Mouse (Mus musculus) intestine, embryonic 14.5 days (tissue): Measurements from ENCODE around the gene Pcsk5. TPM values are rescaled to one million over a fixed set of nuclear protein-coding genes. Genes with fewer than 3 reads are reported as not detected.
A peak's percentile ranks its signal among the peaks of the same experiment; 100 is the strongest.

Experiments
- ATAC-seq: fragments of 200-750 bp; cut with Nextera tagmentation; replicated peaks from 2 replicates; pipeline ENCODE4 v1.8.0; 2017; ENCODE audit warnings: low read depth, moderate number of reproducible peaks, moderate TSS enrichment, moderate library complexity; ENCODE audit not compliant: low FRiP score, low TSS enrichment
- DNase-seq: peaks from one replicate; pipeline ENCODE4 v3.0.0-alpha.2; 2018; ENCODE audit warnings: low spot score
- H3K27ac ChIP-seq: fragments of 300-500 bp; sonication (generic); 2 replicates; pipeline ENCODE4 v1.5.1; 2014; ENCODE audit warnings: low read depth, mild to moderate bottlenecking, control low read depth
- H3K27me3 ChIP-seq: fragments of 300-500 bp; sonication (generic); replicated peaks from 2 replicates; pipeline ENCODE4 v1.6.1; 2014; ENCODE audit warnings: low read length, control low read depth; ENCODE audit not compliant: control insufficient read depth, insufficient read depth
- H3K36me3 ChIP-seq: fragments of 300-500 bp; sonication (generic); 2 replicates; pipeline ENCODE4 v1.6.1; 2014; ENCODE audit warnings: low read length, control low read depth; ENCODE audit not compliant: control insufficient read depth, insufficient read depth
- H3K4me1 ChIP-seq: fragments of 300-500 bp; sonication (generic); replicated peaks from 2 replicates; pipeline ENCODE4 v1.6.1; 2014; ENCODE audit warnings: low read length, control low read depth, mixed read lengths; ENCODE audit not compliant: control insufficient read depth, insufficient read depth
- H3K4me2 ChIP-seq: fragments of 300-500 bp; sonication (generic); 2 replicates; pipeline ENCODE4 v1.6.1; 2014; ENCODE audit warnings: low read length
- H3K4me3 ChIP-seq: fragments of 300-500 bp; sonication (generic); 2 replicates; pipeline ENCODE4 v1.5.1; 2014; ENCODE audit warnings: low read depth, low read length, control low read depth, mixed read lengths
- H3K9ac ChIP-seq: fragments of 300-500 bp; sonication (generic); 2 replicates; pipeline ENCODE4 v1.6.1; 2014; ENCODE audit warnings: mild to moderate bottlenecking, low read length
- H3K9me3 ChIP-seq: fragments of 300-500 bp; sonication (generic); 2 replicates; pipeline ENCODE4 v1.6.1; 2016; ENCODE audit warnings: low read length, control low read depth; ENCODE audit not compliant: control insufficient read depth
- WGBS: fragments of 180-500 bp; shearing (Covaris S2); extraction: QIAGEN DNeasy Blood & Tissue Kit; methylation state at CpG from one replicate; pipeline ENCODE4 v1.1.7; 2014; 5-methylcytosine and 5-hydroxymethylcytosine counted together
- polyA plus RNA-seq: library from polyadenylated mRNA; unstranded; fragments of >200 nt; fragmentation: Nextera tagmentation; extraction: Ambion mirVana; gene quantifications from 2 replicates; pipeline ENCODE4 v1.2.1, GENCODE M21; 2014

Pcsk5 gene
- polyA plus RNA-seq, 1 experiment from 2014 or later: 27.4 TPM

DNA sequence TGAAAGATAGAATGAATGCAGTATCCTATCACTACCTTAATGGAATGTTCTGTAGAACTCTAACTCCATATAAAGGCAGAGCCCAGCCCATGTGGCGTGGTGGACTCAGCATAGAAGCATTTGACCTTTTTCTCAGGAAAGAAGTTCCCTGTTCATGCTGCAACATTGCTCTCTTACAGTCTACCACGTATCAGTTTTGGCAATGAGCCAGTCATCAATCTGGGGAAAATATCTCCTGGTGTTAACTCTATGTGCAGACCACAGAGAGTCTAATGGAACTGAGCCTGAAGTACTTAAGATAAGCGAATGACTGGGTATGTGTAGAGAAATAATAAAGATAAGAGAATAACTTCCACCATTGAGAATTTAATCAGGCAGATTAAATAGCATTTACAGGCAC is 270.2 kb downstream of the Pcsk5 start:
- no peaks in the 10 kb centered on the region for H3K9me3 ChIP-seq
- H3K4me2 ChIP-seq: no peak overlapping the region
- no peak overlapping the region for H3K27ac ChIP-seq
- no peak overlapping the region for H3K9ac ChIP-seq
- 61% methylated on average over 3 of the region's 3 CpGs for WGBS
- no peak overlapping the region for H3K4me3 ChIP-seq
- peak; percentile 43 for DNase-seq
- ATAC-seq: no peak
- H3K4me1 ChIP-seq: no peaks in the 10 kb centered on the region
- peaks cover 11% of the 10 kb centered on the region; the same call in 1 of the 2 replicates for H3K36me3 ChIP-seq
- no peaks in the 10 kb centered on the region for H3K27me3 ChIP-seq

- WGBS: 91% methylated on average over 4 of the region's 4 CpGs
- no peak for ATAC-seq
These were observed 271.3 kb downstream of the Pcsk5 start for GRCm38 (mm10) chr19:17566097-17566496.

DNA sequence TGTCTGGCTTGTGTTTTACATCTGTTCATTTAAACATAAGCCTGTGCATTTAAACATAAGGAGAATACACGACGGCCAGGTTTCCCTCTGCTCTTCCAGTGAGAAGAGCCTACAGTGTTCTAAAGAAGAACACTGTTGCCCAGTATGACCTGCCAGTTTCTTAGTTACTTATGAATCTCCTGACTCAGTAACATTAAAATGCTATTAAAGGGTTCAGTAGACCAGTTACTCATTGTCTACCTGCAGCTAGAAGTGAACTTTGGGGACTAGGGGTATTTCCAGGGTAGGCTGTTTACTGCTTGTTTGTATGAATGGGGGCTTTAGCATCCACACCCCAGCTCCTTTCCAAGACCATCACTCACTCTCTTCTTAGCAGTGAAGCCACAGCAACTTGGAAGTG is 278.7 kb downstream of the Pcsk5 start:
- ATAC-seq (no peak), DNase-seq (no peak)
- 76% methylated on average over 2 of the region's 2 CpGs for WGBS

More at GRCm38 (mm10) chr19:17566097-17566496, 271.3 kb downstream of the Pcsk5 start:
- Histone ChIP-seq H3K4me2 (no peak overlapping the region), H3K27me3 (no peaks in the 10 kb centered on the region), H3K27ac (no peak overlapping the region), H3K9me3 (no peaks in the 10 kb centered on the region), H3K4me1 (no peaks in the 10 kb centered on the region), H3K36me3 (peaks cover 8% of the 10 kb centered on the region; the same call in 1 of the 2 replicates), H3K9ac (no peak overlapping the region), H3K4me3 (no peak overlapping the region)
- peak; percentile 3 for DNase-seq

DNA sequence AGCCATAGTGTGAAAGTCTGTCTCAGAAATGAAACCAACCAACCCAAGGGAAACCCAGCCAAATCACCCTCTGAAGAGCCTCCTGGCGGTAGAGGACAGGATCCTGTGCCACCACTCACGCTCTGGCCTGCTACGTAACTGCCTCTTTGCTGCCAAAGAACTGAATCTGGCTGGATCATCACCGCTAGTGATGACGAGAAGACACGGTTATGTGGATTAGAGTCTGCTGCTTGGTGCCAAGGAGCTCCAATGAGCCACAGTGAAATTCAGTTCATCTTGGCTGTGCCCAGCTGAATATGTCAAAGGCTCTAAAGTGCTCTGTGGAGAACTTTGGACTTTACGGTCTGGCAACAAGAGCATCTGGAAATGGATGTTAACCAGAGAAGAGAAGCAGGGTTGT is 282.3 kb downstream of the Pcsk5 start:
- ATAC-seq: no peak
- Histone ChIP-seq H3K4me2 (no peak overlapping the region), H3K27ac (no peak overlapping the region)

More for the DNA sequence above, 278.7 kb downstream of the Pcsk5 start:
- Histone ChIP-seq H3K9ac (no peak overlapping the region), H3K27ac (no peak overlapping the region), H3K36me3 (no peaks in the 10 kb centered on the region), H3K4me3 (no peak overlapping the region), H3K4me1 (no peaks in the 10 kb centered on the region), H3K9me3 (no peaks in the 10 kb centered on the region), H3K4me2 (no peak overlapping the region), H3K27me3 (no peaks in the 10 kb centered on the region)

GRCm38 (mm10) chr19:17554571-17554970 is 282.9 kb downstream of the Pcsk5 start:
- no peak for ATAC-seq
- H3K4me1 ChIP-seq: no peaks in the 10 kb centered on the region
- 97% methylated on average over 2 of the region's 2 CpGs for WGBS
- no peaks in the 10 kb centered on the region for H3K27me3 ChIP-seq
- no peak for DNase-seq
- no peak overlapping the region for H3K4me2 ChIP-seq
- no peaks in the 10 kb centered on the region for H3K36me3 ChIP-seq
- no peaks in the 10 kb centered on the region for H3K9me3 ChIP-seq
- H3K4me3 ChIP-seq: no peak overlapping the region
- H3K27ac ChIP-seq: no peak overlapping the region
- no peak overlapping the region for H3K9ac ChIP-seq

More for the DNA sequence above, 282.3 kb downstream of the Pcsk5 start:
- 97% methylated on average over 7 of the region's 7 CpGs for WGBS
- H3K27me3 ChIP-seq: no peaks in the 10 kb centered on the region
- H3K4me1 ChIP-seq: no peaks in the 10 kb centered on the region
- H3K4me3 ChIP-seq: no peak overlapping the region
- DNase-seq: peak; percentile 24
- no peaks in the 10 kb centered on the region for H3K36me3 ChIP-seq
- no peak overlapping the region for H3K9ac ChIP-seq
- H3K9me3 ChIP-seq: no peaks in the 10 kb centered on the region

DNA sequence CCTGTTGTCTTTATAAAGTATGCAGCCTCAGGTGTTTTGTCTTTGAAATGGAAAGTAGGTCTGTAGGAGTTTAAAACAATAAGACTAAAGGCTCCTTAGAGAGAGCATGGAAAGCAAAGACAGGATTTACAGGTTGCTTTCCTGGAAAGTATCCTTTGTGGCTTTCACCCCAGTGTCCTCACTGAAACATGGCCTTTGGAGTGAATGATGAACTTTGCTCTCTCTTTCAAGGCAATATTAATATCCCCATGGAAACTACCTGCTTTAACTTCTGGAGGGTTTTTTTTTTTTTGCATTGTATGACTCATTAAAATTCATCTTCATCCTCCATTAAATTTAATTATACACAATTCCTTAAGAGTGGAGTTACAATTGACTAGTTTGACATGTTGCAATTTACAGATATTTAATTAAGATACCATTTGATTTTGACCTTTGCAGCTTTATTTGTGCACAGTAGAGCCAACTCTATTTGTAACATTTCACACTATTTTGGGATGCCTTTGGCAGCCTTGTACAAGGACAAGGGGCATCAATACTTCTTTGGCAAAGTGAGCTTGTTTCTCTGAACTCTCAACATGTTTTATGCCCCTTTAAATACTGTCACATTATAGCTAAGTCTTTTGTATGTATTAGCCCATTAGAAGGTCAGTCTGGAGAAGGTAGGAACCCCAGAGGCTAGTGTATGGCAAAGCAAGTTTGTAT is 283.9 kb downstream of the Pcsk5 start:
- H3K4me3 ChIP-seq: no peak overlapping the region
- no peaks in the 10 kb centered on the region for H3K4me1 ChIP-seq
- no peaks in the 10 kb centered on the region for H3K27me3 ChIP-seq
- H3K4me2 ChIP-seq: no peak overlapping the region
- no peaks in the 10 kb centered on the region for H3K9me3 ChIP-seq
- no peak overlapping the region for H3K9ac ChIP-seq
- H3K27ac ChIP-seq: no peak overlapping the region
- H3K36me3 ChIP-seq: no peaks in the 10 kb centered on the region
- no peak for DNase-seq
- ATAC-seq: no peak

GRCm38 (mm10) chr19:17528746-17529532 is 308.5 kb downstream of the Pcsk5 start:
- H3K27me3 ChIP-seq: no peaks in the 10 kb centered on the region
- H3K9me3 ChIP-seq: no peaks in the 10 kb centered on the region
- no peak overlapping the region for H3K27ac ChIP-seq
- DNase-seq: no peak
- H3K4me1 ChIP-seq: no peaks in the 10 kb centered on the region
- WGBS: 60% methylated on average over 4 of the region's 4 CpGs
- ATAC-seq: no peak
- no peak overlapping the region for H3K4me3 ChIP-seq
- H3K9ac ChIP-seq: no peak overlapping the region
- H3K4me2 ChIP-seq: no peak overlapping the region
- no peaks in the 10 kb centered on the region for H3K36me3 ChIP-seq

GRCm38 (mm10) chr19:17525558-17525957 is 311.9 kb downstream of the Pcsk5 start:
- H3K4me3 ChIP-seq: no peak overlapping the region
- DNase-seq (no peak), ATAC-seq (no peak)
- H3K4me2 ChIP-seq: no peak overlapping the region
- 71% methylated on average over 1 of the region's 1 CpGs for WGBS
- no peak overlapping the region for H3K9ac ChIP-seq
- H3K27ac ChIP-seq: no peak overlapping the region
- no peaks in the 10 kb centered on the region for H3K27me3 ChIP-seq
- no peaks in the 10 kb centered on the region for H3K4me1 ChIP-seq
- no peaks in the 10 kb centered on the region for H3K9me3 ChIP-seq
- H3K36me3 ChIP-seq: no peaks in the 10 kb centered on the region
